Mouse (Mus musculus) forebrain, embryonic 14.5 days (tissue): Measurements from ENCODE around the gene Cmtm6. TPM values are rescaled to one million over a fixed set of nuclear protein-coding genes. Genes with fewer than 3 reads are reported as not detected.

ENCODE experiments used
- ATAC-seq: fragments of 200-750 bp; cut with Nextera tagmentation; 2 replicates; pipeline ENCODE4 v1.8.0; 2017; ENCODE audit warnings: mild to moderate bottlenecking, moderate library complexity
- DNase-seq: peaks from one replicate; pipeline ENCODE4 v3.0.0-alpha.2; 2015; ENCODE audit warnings: low spot score
- H3K27ac ChIP-seq: fragments of 300-500 bp; sonication (generic); 2 replicates; pipeline ENCODE4 v1.5.1; 2014; ENCODE audit warnings: low read depth, mild to moderate bottlenecking, control low read depth, low read length, moderate library complexity
- H3K27me3 ChIP-seq: fragments of 300-500 bp; sonication (generic); replicated peaks from 2 replicates; pipeline ENCODE4 v1.6.1; 2014; ENCODE audit warnings: low read length, control low read depth, mixed read lengths; ENCODE audit not compliant: control insufficient read depth, insufficient read depth
- H3K36me3 ChIP-seq: fragments of 300-500 bp; sonication (generic); 2 replicates; pipeline ENCODE4 v1.6.1; 2014; ENCODE audit warnings: low read length, control low read depth; ENCODE audit not compliant: control insufficient read depth, insufficient read depth
- H3K4me1 ChIP-seq: fragments of 300-500 bp; sonication (generic); 2 replicates; pipeline ENCODE4 v1.6.1; 2014; ENCODE audit warnings: antibody characterized with exemption, low read length, control low read depth; ENCODE audit not compliant: control insufficient read depth, insufficient read depth
- H3K4me2 ChIP-seq: fragments of 300-500 bp; sonication (generic); 2 replicates; pipeline ENCODE4 v1.6.1; 2014; ENCODE audit warnings: mild to moderate bottlenecking, control low read depth, low read length
- H3K4me3 ChIP-seq: fragments of 300-500 bp; sonication (generic); 2 replicates; pipeline ENCODE4 v1.5.1; 2014; ENCODE audit warnings: low read depth, low read length, control low read depth
- H3K9ac ChIP-seq: fragments of 300-500 bp; sonication (generic); 2 replicates; pipeline ENCODE4 v1.6.1; 2014; ENCODE audit warnings: mild to moderate bottlenecking, low read length, control low read depth, moderate library complexity
- H3K9me3 ChIP-seq: fragments of 300-500 bp; sonication (generic); replicated peaks from 2 replicates; pipeline ENCODE4 v1.6.1; 2016; ENCODE audit warnings: low read length, control low read depth, mixed read lengths; ENCODE audit not compliant: control insufficient read depth
- WGBS: fragments of 180-500 bp; shearing (Covaris S2); extraction: QIAGEN DNeasy Blood & Tissue Kit; methylation state at CpG from one replicate; pipeline ENCODE4 v1.1.7; 2014; 5-methylcytosine and 5-hydroxymethylcytosine counted together
- polyA plus RNA-seq: library from polyadenylated mRNA; unstranded; fragments of >200 nt; fragmentation: Nextera tagmentation; extraction: Ambion mirVana; gene quantifications from 2 replicates; pipeline ENCODE4 v1.2.1, GENCODE M21; 2014

The Cmtm6 gene
- polyA plus RNA-seq = 23.9 and 26.1 TPM in 2 replicates

DNA sequence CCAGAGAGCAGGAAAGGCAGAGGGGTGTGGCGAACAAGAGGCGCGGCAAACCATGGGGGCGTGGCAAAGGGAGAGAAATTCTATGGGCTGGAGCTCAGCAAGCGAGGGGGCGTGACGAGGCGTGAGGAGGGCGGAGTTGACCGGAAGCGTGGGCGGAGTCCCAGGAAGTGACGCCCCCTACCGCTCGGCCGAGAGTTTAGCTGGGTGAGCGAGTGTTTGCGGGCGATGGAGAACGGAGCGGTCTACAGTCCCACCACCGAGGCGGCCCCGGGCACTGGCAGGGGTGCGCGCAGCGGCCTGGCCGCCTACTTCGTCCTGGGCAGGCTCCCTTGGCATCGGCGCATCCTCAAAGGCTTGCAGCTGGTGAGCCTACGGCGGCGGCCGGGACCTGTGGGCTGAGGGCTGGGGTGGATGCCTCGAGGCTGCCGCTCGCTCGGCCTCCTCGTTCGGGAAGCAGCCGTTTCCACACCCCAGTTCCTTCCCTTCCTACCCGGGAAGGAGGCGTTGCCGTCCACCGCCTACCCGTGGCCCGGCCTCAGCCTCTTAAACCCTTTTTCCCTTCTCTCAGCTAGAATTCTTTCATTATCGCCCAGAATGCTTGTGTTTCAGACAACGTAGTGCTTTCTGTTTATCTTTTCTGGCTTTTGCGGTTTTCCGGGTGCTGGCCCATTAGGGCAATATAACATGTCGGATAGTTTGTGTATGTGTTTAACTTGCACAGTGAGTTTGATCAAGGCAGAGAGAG is at the start of gene Cmtm6:
TSS of gene Cmtm6 (plus strand) at position 106 of the 745 bp plus-strand sequence.
- peak; percentile 95 for DNase-seq
- H3K9ac ChIP-seq = peak within 1 kb of the TSS; percentile 85
- under 1% methylated on average over 53 of the region's 53 CpGs for WGBS
- peaks cover 14% of the 10 kb centered on the region for H3K4me1 ChIP-seq
- ATAC-seq = peak; percentile 93
- H3K9me3 ChIP-seq = no peaks in the 10 kb centered on the region
- peak within 1 kb of the TSS; percentile 65 for H3K27ac ChIP-seq
- no peaks in the 10 kb centered on the region for H3K27me3 ChIP-seq
- no peaks in the 10 kb centered on the region for H3K36me3 ChIP-seq
- H3K4me3 ChIP-seq = peak within 1 kb of the TSS; percentile 72
- H3K4me2 ChIP-seq = peak within 1 kb of the TSS; percentile 68

- Histone ChIP-seq H3K9me3 (no peaks in the 10 kb centered on the region), H3K27me3 (no peaks in the 10 kb centered on the region), H3K4me1 (no peaks in the 10 kb centered on the region), H3K4me2 (no peak overlapping the region), H3K9ac (no peak overlapping the region), H3K4me3 (no peak overlapping the region), H3K27ac (no peak overlapping the region), H3K36me3 (no peaks in the 10 kb centered on the region)
- DNase-seq (no peak), ATAC-seq (no peak)
- 88% methylated on average over 4 of the region's 4 CpGs for WGBS
Observed at GRCm38 (mm10) chr9:114682193-114682592, 48.7 kb upstream of the Cmtm6 start.

DNA sequence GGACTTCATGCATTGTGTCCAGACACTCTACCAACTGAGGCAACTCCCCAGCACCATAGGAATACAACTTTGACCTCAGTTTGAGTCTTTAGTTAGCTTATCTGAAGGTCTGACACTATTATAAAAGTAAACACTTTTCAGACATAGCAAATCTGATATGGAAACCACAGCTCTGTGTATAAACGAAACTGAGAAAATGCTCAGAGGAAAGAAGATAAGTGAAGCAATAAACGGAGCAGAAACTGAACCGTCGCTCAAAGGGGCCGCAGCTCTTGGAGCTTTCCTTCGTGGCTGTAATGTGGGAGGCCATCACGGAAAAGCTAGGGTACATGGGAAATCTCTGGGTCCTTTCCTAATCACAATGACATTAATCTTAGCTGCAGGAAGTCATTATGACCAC is 44.7 kb upstream of the Cmtm6 start:
- H3K4me1 ChIP-seq = peaks cover 19% of the 10 kb centered on the region
- DNase-seq = no peak
- no peak overlapping the region for H3K4me3 ChIP-seq
- H3K9me3 ChIP-seq = no peaks in the 10 kb centered on the region
- 93% methylated on average over 7 of the region's 7 CpGs for WGBS
- ATAC-seq = no peak
- peaks cover 3% of the 10 kb centered on the region; the same call in 1 of the 2 replicates for H3K36me3 ChIP-seq
- H3K9ac ChIP-seq = no peak overlapping the region
- no peak overlapping the region for H3K27ac ChIP-seq
- H3K4me2 ChIP-seq = no peak overlapping the region
- no peaks in the 10 kb centered on the region for H3K27me3 ChIP-seq

DNA sequence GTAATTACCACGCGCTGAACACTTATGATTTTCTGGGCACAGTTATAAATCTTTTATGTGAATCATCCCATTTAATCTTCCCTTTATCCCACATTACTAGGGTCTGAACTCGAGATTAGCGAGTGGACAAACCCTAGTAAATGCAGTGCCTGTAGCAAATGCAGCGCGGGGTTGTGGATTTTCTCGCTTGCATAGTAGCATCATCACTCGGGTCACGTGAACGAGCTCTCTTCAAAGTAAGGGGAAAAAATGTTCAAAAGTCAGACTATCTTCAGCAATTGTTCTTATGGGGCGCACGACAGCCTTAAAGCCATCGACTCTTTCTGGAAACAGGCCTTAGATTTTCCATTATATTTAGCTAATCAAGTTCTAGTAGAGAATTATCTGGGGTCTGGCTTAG is 43.3 kb upstream of the Cmtm6 start:
- Histone ChIP-seq H3K4me3 (peak overlapping the region; percentile 99), H3K9me3 (no peaks in the 10 kb centered on the region), H3K9ac (peak overlapping the region; percentile 95), H3K27me3 (no peaks in the 10 kb centered on the region), H3K4me2 (peak overlapping the region; percentile 75), H3K36me3 (peaks cover 14% of the 10 kb centered on the region), H3K27ac (no peak overlapping the region), H3K4me1 (peaks cover 19% of the 10 kb centered on the region)
- DNase-seq (no peak), ATAC-seq (no peak)
- WGBS = 79% methylated on average over 13 of the region's 13 CpGs

DNA sequence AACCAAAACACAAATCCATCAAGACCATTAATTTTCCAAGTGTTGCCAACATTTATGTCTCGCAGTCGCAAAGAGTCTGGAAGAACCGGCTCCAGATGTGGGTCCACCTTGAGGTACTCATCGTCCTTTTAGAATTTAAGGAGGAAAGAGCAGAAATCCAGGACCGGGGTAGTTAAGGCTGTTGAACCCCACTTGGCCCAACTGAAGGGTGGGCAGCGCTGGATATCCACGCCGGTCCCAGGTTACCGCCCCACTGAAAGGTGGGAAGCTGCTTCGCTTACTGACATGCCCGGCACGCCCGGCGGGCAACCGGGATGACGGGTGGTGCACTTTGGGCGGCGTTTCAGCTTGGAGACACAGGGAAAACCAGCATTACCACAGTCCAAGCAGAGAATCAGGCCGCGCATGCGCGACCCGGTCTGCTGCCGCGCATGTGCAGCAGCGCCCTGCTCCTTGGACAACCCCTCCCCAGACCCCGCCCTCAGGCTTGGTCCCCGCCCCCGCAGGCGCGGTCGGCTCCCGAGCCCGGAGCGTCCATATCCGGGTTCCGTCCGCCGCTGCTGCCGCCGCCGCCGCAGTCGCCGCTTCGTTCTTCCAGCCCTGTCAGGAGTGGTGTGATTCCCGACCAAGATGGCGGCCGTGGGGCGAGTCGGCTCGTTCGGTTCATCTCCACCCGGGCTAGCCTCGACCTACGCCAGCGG is 42.5 kb upstream of the Cmtm6 start, which contains the start of gene Dync1li1:
TSS of gene Dync1li1 (plus strand) at position 539 of the 701 bp plus-strand sequence.
- Histone ChIP-seq H3K9me3 (no peaks in the 10 kb centered on the region), H3K4me1 (peaks cover 19% of the 10 kb centered on the region), H3K9ac (peak within 1 kb of the TSS; percentile 95), H3K4me3 (peak within 1 kb of the TSS; percentile 99), H3K36me3 (peaks cover 19% of the 10 kb centered on the region), H3K27me3 (no peaks in the 10 kb centered on the region), H3K4me2 (peak within 1 kb of the TSS; percentile 75), H3K27ac (peak within 1 kb of the TSS; percentile 96)
- peak; percentile 97 for ATAC-seq
- DNase-seq = peak; percentile 98
- WGBS = under 1% methylated on average over 44 of the region's 57 CpGs

DNA sequence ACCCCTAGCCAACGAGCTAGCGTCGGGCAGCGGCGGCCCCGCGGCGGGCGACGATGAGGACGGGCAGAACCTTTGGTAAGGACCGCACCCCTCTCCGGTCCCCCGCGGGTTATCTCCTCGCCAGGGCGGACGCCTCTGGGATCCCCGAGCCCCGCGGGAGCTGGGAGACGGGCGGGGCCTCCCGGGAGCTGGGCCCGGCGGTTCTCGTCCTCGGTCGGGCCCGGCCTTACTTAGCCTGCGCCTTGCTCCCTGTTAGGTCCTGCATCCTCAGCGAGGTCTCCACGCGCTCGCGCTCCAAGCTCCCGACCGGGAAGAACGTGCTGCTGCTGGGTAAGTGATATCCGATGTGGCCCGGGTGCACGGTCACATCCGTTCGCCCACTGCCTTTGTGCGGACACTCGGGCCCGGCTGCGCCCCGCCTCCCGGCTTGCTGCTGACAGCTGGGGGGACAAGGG is 41.9 kb upstream of the Cmtm6 start:
- Histone ChIP-seq H3K4me2 (peak overlapping the region; percentile 75), H3K27me3 (no peaks in the 10 kb centered on the region), H3K9me3 (no peaks in the 10 kb centered on the region), H3K36me3 (peaks cover 24% of the 10 kb centered on the region), H3K9ac (peak overlapping the region; percentile 95), H3K27ac (peak overlapping the region; percentile 96), H3K4me1 (peaks cover 19% of the 10 kb centered on the region), H3K4me3 (peak overlapping the region; percentile 99)
- WGBS = under 1% methylated on average over 43 of the region's 50 CpGs
- DNase-seq = peak; percentile 61
- ATAC-seq = peak; percentile 66

GRCm38 (mm10) chr9:114690119-114690601 is 40.8 kb upstream of the Cmtm6 start:
- Histone ChIP-seq H3K9me3 (no peaks in the 10 kb centered on the region), H3K4me2 (peak overlapping the region; percentile 75), H3K27me3 (no peaks in the 10 kb centered on the region), H3K27ac (no peak overlapping the region), H3K4me1 (peaks cover 19% of the 10 kb centered on the region), H3K9ac (peak overlapping the region; percentile 95), H3K4me3 (peak overlapping the region; percentile 99), H3K36me3 (peaks cover 35% of the 10 kb centered on the region)
- WGBS = 12% methylated on average over 10 of the region's 10 CpGs
- ATAC-seq (no peak), DNase-seq (no peak)

DNA sequence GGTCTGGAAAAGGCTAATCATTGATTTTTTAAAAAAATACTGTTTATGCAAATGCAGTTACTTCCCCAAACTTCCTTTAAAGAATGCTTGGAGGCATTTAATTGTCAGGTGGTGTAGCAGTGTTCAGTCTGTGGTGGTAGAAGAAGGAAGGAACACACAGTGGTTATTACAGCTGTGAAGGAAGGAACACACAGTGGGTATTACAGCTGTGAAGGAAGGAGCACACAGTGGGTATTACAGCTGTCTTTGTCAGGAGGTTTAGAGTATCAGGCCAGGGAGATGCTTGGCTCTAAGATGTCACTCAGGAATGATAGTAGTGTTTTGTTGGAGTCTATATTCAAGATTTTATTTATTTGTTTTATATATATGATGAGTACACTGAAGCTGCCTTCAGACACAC is 39.8 kb upstream of the Cmtm6 start:
- no peaks in the 10 kb centered on the region for H3K27me3 ChIP-seq
- no peak overlapping the region for H3K4me2 ChIP-seq
- no peak overlapping the region for H3K9ac ChIP-seq
- peaks cover 37% of the 10 kb centered on the region for H3K36me3 ChIP-seq
- H3K4me3 ChIP-seq = no peak overlapping the region
- ATAC-seq (no peak), DNase-seq (no peak)
- peaks cover 19% of the 10 kb centered on the region for H3K4me1 ChIP-seq
- H3K9me3 ChIP-seq = no peaks in the 10 kb centered on the region
- no peak overlapping the region for H3K27ac ChIP-seq
